Mouse (Mus musculus) large intestine, adult 2 months (tissue): ENCODE results near the gene E2f6. TPM values are rescaled to one million over a fixed set of nuclear protein-coding genes. Genes with fewer than 3 reads are reported as not detected.

Source experiments
- polyA plus RNA-seq: library from polyadenylated mRNA; depleted of rRNA; stranded (reverse); fragments of >200 nt; gene quantifications from 2 replicates; pipeline ENCODE4 v1.2.3, GENCODE M21; 2012; rRNA removed

The E2f6 gene
- polyA plus RNA-seq, 1 experiment = 9.5 TPM

Other genes starting within 250 kb of the E2f6 start
- 4.9 and 7.9 TPM in 2 replicates for gene Lpin1, start 200.0 kb upstream of the E2f6 start, polyA plus RNA-seq
- 0.17 and 0.51 TPM in 2 replicates for gene Ntsr2, start 157.6 kb upstream of the E2f6 start, polyA plus RNA-seq
- 1.6 and 3.5 TPM in 2 replicates for gene Greb1, start 10.1 kb upstream of the E2f6 start, polyA plus RNA-seq
- 6.5 and 8.1 TPM in 2 replicates for gene Rock2, start 83.9 kb downstream of the E2f6 start, polyA plus RNA-seq
- gene Pqlc3, start 189.4 kb downstream of the E2f6 start, polyA plus RNA-seq = 37.3 and 75.9 TPM in 2 replicates
- 0.19 and 0.52 TPM in 2 replicates for gene 2410004P03Rik, start 200.8 kb downstream of the E2f6 start, polyA plus RNA-seq